Mouse (Mus musculus): Measurements from ENCODE around the gene Pik3r4. TPM values are rescaled to one million over a fixed set of nuclear protein-coding genes. Genes with fewer than 3 reads are reported as not detected.

Pik3r4 gene
- polyA plus RNA-seq, 1 experiment from 2014 or later = 22.7 TPM

Other genes with a start within 250 kb of the Pik3r4 start
- 14.4 and 14.5 TPM in 2 replicates for gene Aste1, start 247.6 kb upstream of the Pik3r4 start, polyA plus RNA-seq (2015; fragmentation: Nextera tagmentation; extraction: Ambion mirVana)
- 0.19 and 0.51 TPM in 2 replicates for gene Nek11, start 247.5 kb upstream of the Pik3r4 start, polyA plus RNA-seq (2015; fragmentation: Nextera tagmentation; extraction: Ambion mirVana)
- 49.7 and 57.3 TPM in 2 replicates for gene Atp2c1, start 115.7 kb upstream of the Pik3r4 start, polyA plus RNA-seq (2015; fragmentation: Nextera tagmentation; extraction: Ambion mirVana)
- gene Col6a6, start 185.2 kb downstream of the Pik3r4 start, polyA plus RNA-seq (2015; fragmentation: Nextera tagmentation; extraction: Ambion mirVana) = 1.5 and 1.7 TPM in 2 replicates